Mouse (Mus musculus) urinary bladder, postnatal 4 days (tissue): ENCODE results near the gene Ivd.
A peak's percentile ranks its signal among the peaks of the same experiment; 100 is the strongest.

Experiments used
- DNase-seq, 2 experiments: peaks; one replicate each; pipeline ENCODE4 v3.0.0; 2021 to 2022; ENCODE audit warnings: low spot score in 2 of 2

Ivd gene

GRCm38 (mm10) chr2:118861454-118862339 is at the start of gene Ivd:
Ivd (plus strand) TSS chr2:118861954.
- DNase-seq, result peak; percentile 83 to 92

- no peak for DNase-seq
These were observed 49.0 kb upstream of the Ivd start for GRCm38 (mm10) chr2:118812724-118813123.

GRCm38 (mm10) chr2:118813981-118814836 is 47.5 kb upstream of the Ivd start, which contains the start of gene Knstrn:
Knstrn (plus strand) TSS chr2:118814003.
- DNase-seq, result peak; percentile 77 to 84

GRCm38 (mm10) chr2:118822800-118823199 is 39.0 kb upstream of the Ivd start:
- DNase-seq, result no peak

GRCm38 (mm10) chr2:118824396-118824795 is 37.4 kb upstream of the Ivd start:
- no peak for DNase-seq

GRCm38 (mm10) chr2:118829096-118829495 is 32.7 kb upstream of the Ivd start:
- no peak for DNase-seq

GRCm38 (mm10) chr2:118834061-118834460 is 27.7 kb upstream of the Ivd start:
- DNase-seq, result no peak

GRCm38 (mm10) chr2:118835115-118835514 is 26.6 kb upstream of the Ivd start:
- DNase-seq, result no peak

GRCm38 (mm10) chr2:118838330-118838729 is 23.4 kb upstream of the Ivd start:
- no peak for DNase-seq

GRCm38 (mm10) chr2:118841186-118841585 is 20.6 kb upstream of the Ivd start:
- no peak for DNase-seq

- DNase-seq, result no peak
These were observed 20.0 kb upstream of the Ivd start for GRCm38 (mm10) chr2:118841774-118842173.

GRCm38 (mm10) chr2:118844427-118844826 is 17.3 kb upstream of the Ivd start:
- DNase-seq, result no peak

GRCm38 (mm10) chr2:118846246-118846645 is 15.5 kb upstream of the Ivd start:
- no peak for DNase-seq

- DNase-seq, result no peak
These were observed 10.0 kb upstream of the Ivd start for GRCm38 (mm10) chr2:118851756-118852155.

- no peak for DNase-seq
These were observed 554 bp downstream of the Ivd start for GRCm38 (mm10) chr2:118862340-118862675.

- no peak for DNase-seq
These were observed 8.8 kb downstream of the Ivd start for GRCm38 (mm10) chr2:118870601-118871000.

GRCm38 (mm10) chr2:118871032-118871431 is 9.3 kb downstream of the Ivd start:
- no peak for DNase-seq

GRCm38 (mm10) chr2:118873018-118873417 is 11.3 kb downstream of the Ivd start:
- no peak for DNase-seq

GRCm38 (mm10) chr2:118873890-118874430 is 12.2 kb downstream of the Ivd start:
- DNase-seq, result no peak

GRCm38 (mm10) chr2:118875316-118875715 is 13.6 kb downstream of the Ivd start:
- no peak for DNase-seq

- no peak for DNase-seq
These were observed 14.7 kb downstream of the Ivd start for GRCm38 (mm10) chr2:118876453-118876852.

- DNase-seq, result no peak
These were observed 19.3 kb downstream of the Ivd start for GRCm38 (mm10) chr2:118881019-118881418.
